Mouse (Mus musculus) liver, embryonic 16.5 days (tissue): ENCODE measurements around the gene Marf1. TPM values are rescaled to one million over a fixed set of nuclear protein-coding genes. Genes with fewer than 3 reads are reported as not detected.

Experiments
- ATAC-seq: fragments of 200-750 bp; cut with Nextera tagmentation; 2 replicates; pipeline ENCODE4 v1.8.0; 2017; ENCODE audit warnings: low read depth, mild to moderate bottlenecking, moderate number of reproducible peaks, moderate library complexity
- H3K27ac ChIP-seq: fragments of 300-500 bp; sonication (generic); 2 replicates; pipeline ENCODE4 v1.5.1; 2014; ENCODE audit warnings: mild to moderate bottlenecking, low read length
- H3K27me3 ChIP-seq: fragments of 300-500 bp; sonication (generic); 2 replicates; pipeline ENCODE4 v1.6.1; 2014; ENCODE audit warnings: low read depth, low read length, mixed read lengths; ENCODE audit not compliant: control insufficient read depth, insufficient read depth
- H3K36me3 ChIP-seq: fragments of 300-500 bp; sonication (generic); 2 replicates; pipeline ENCODE4 v1.6.1; 2014; ENCODE audit warnings: mild to moderate bottlenecking; ENCODE audit not compliant: control insufficient read depth, insufficient read depth
- H3K4me1 ChIP-seq: fragments of 300-500 bp; sonication (generic); 2 replicates; pipeline ENCODE4 v1.6.1; 2014; ENCODE audit warnings: low read depth, low read length, mixed read lengths; ENCODE audit not compliant: control insufficient read depth
- H3K4me2 ChIP-seq: fragments of 300-500 bp; sonication (generic); 2 replicates; pipeline ENCODE4 v1.6.1; 2014; ENCODE audit warnings: low read depth, low read length, mixed read lengths
- H3K4me3 ChIP-seq: fragments of 300-500 bp; sonication (generic); 2 replicates; pipeline ENCODE4 v1.5.1; 2014; ENCODE audit warnings: low read depth, mild to moderate bottlenecking, low read length
- H3K9ac ChIP-seq: fragments of 300-500 bp; sonication (generic); 2 replicates; pipeline ENCODE4 v1.6.1; 2014; ENCODE audit warnings: low read depth, low read length
- H3K9me3 ChIP-seq: fragments of 300-500 bp; sonication (generic); replicated peaks from 2 replicates; pipeline ENCODE4 v1.6.1; 2016; ENCODE audit warnings: low read length; ENCODE audit not compliant: control insufficient read depth
- WGBS: fragments of 180-500 bp; shearing (Covaris S2); extraction: QIAGEN DNeasy Blood & Tissue Kit; methylation state at CpG from one replicate; pipeline ENCODE4 v1.1.7; 2014; ENCODE audit not compliant: insufficient replicate concordance; 5-methylcytosine and 5-hydroxymethylcytosine counted together
- polyA plus RNA-seq: library from polyadenylated mRNA; unstranded; fragments of >200 nt; fragmentation: Nextera tagmentation; extraction: Ambion mirVana; gene quantifications from 2 replicates; pipeline ENCODE4 v1.2.1, GENCODE M21; 2015

Gene Marf1
- polyA plus RNA-seq, 1 experiment from 2014 or later: 6.9 TPM

DNA sequence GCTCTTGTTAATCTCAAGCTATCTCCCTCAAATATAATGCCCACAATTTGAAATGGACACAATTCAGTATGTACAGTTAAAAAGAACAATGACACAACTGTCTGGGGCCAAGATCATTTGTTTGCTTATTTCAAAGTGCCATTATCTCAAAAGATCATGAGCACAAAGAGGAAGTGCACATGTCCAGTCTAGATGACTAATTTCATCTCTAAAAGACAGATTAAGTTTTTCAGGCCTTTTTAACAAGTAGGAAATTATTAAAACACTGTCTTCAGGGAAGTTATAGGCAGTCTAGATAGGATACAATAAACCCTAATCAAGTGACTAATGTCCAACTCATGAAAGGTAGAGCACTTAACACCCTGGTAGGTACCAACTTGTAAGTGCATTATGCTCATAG, 34.2 kb downstream of the Marf1 start:
- Histone ChIP-seq H3K36me3 (peaks cover 32% of the 10 kb centered on the region), H3K9me3 (no peaks in the 10 kb centered on the region), H3K27me3 (no peaks in the 10 kb centered on the region), H3K4me2 (no peak overlapping the region), H3K4me1 (no peaks in the 10 kb centered on the region), H3K9ac (no peak overlapping the region), H3K4me3 (no peak overlapping the region), H3K27ac (no peak overlapping the region)
- no peak for ATAC-seq

DNA sequence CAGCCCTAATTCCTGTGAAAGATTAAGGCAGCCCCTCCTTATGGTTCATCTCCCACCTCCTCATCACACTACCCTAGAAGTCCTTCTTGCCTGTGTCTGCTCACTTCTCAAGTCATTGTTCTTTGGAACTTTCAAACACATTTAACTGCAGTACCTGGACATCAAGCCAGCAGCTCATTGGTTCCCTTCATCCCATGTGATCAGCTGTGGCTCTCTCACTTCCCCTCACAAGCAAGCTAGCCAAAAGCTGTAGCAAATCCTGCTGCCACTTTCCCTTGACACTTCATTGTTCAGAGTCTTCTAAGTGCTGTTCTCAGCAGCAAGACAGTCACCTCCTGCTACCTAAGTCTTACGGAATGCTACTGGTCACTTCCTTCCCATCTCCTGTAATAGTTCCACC, 37.9 kb downstream of the Marf1 start:
- no peak overlapping the region for H3K4me3 ChIP-seq
- ATAC-seq: no peak
- H3K36me3 ChIP-seq: peaks cover 32% of the 10 kb centered on the region
- no peaks in the 10 kb centered on the region for H3K9me3 ChIP-seq
- no peak overlapping the region for H3K4me2 ChIP-seq
- 91% methylated on average over 1 of the region's 1 CpGs for WGBS
- H3K4me1 ChIP-seq: no peaks in the 10 kb centered on the region
- no peak overlapping the region for H3K27ac ChIP-seq
- no peak overlapping the region for H3K9ac ChIP-seq
- H3K27me3 ChIP-seq: no peaks in the 10 kb centered on the region

DNA sequence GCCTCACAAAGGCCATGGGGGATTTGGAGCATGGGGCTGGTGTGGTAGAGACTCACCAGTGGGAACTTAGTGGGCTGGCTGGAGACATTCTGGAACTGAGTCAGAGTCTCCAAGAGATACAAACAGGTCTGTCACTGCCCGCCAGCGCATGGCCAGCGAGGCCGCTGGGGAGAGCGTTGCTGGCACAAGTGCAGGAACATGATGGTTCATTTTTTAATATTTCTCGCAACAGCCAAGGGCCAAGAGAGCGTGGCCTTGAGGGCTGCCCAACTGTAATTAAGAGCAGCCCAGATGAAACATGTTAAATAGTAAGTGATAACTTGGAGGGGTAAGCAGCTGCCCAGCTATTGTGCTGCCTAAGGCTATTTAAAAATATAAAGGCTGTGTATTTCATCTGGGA, 38.4 kb downstream of the Marf1 start:
- H3K4me2 ChIP-seq: no peak overlapping the region
- no peak overlapping the region for H3K4me3 ChIP-seq
- no peak overlapping the region for H3K27ac ChIP-seq
- H3K9me3 ChIP-seq: no peaks in the 10 kb centered on the region
- no peaks in the 10 kb centered on the region for H3K27me3 ChIP-seq
- no peaks in the 10 kb centered on the region for H3K4me1 ChIP-seq
- no peak overlapping the region for H3K9ac ChIP-seq
- WGBS: 85% methylated on average over 7 of the region's 7 CpGs
- H3K36me3 ChIP-seq: peaks cover 31% of the 10 kb centered on the region
- ATAC-seq: no peak

DNA sequence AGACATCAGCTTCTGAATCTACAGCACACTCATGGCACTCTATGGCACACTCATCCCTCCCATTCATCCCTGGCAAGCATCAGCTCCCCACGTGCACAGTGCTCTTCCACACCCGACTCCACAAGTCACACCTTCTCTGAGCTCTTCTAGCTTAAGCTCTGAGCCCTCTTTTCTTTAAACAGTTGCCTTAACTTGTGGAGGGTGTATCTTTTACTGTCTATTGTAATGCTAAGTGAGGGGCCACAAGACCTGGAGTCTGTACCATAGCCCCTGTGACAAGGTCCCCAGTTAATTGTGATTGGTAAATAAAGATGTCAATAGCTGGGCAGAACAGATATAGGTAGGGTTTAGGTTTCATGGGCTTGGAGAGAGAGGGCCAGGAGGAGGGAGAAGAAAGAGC, 39.2 kb downstream of the Marf1 start:
- no peak for ATAC-seq
- Histone ChIP-seq H3K4me2 (no peak overlapping the region), H3K36me3 (peaks cover 25% of the 10 kb centered on the region), H3K27me3 (no peaks in the 10 kb centered on the region), H3K9me3 (no peaks in the 10 kb centered on the region), H3K4me1 (no peaks in the 10 kb centered on the region), H3K9ac (no peak overlapping the region), H3K4me3 (no peak overlapping the region), H3K27ac (no peak overlapping the region)
- WGBS: 86% methylated on average over 2 of the region's 2 CpGs

DNA sequence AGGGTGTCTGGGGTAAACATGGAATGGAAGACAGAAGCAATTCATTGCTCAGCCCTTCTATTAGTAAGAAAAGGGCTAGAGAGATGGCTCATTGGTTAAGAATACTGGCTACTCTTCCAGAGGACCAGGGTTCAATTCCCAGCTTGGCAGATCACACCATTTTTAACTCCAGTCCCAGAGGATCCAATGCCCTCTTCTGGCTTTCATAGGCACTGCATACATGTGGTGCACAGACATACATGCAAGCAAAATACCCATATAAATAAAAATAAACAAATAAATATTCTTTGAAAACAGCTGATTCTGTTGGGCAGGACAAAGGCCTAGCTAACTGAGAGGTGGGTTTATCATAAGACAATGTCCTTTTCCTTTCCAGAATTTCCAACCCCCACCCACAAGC, 40.6 kb downstream of the Marf1 start:
- Histone ChIP-seq H3K4me2 (no peak overlapping the region), H3K27ac (no peak overlapping the region), H3K4me3 (no peak overlapping the region), H3K27me3 (no peaks in the 10 kb centered on the region), H3K9ac (no peak overlapping the region), H3K36me3 (peaks cover 20% of the 10 kb centered on the region), H3K4me1 (no peaks in the 10 kb centered on the region), H3K9me3 (no peaks in the 10 kb centered on the region)
- ATAC-seq: no peak

DNA sequence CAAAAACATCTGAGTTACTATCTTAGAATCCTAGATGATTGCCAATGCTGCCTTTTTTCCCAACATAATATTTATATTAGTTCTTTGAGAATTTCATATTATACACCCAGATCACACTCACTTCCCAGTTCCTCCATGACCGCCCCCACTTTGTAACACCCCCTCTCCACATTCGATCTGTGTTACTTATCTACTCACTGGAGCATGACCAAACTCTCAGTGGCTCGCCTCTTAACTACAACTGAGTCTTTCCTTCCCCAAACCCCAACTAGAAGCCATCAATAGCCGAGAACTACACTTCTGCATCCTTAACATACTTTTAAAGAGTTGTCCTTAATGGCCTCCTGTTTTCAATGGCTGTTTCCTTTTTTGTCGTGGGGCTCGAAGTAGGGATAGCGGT, 41.6 kb downstream of the Marf1 start:
- no peaks in the 10 kb centered on the region for H3K27me3 ChIP-seq
- no peak overlapping the region for H3K27ac ChIP-seq
- 90% methylated on average over 7 of the region's 7 CpGs for WGBS
- no peak overlapping the region for H3K9ac ChIP-seq
- H3K4me3 ChIP-seq: no peak overlapping the region
- H3K9me3 ChIP-seq: no peaks in the 10 kb centered on the region
- peaks cover 20% of the 10 kb centered on the region for H3K36me3 ChIP-seq
- H3K4me1 ChIP-seq: no peaks in the 10 kb centered on the region
- H3K4me2 ChIP-seq: no peak overlapping the region
- no peak for ATAC-seq

DNA sequence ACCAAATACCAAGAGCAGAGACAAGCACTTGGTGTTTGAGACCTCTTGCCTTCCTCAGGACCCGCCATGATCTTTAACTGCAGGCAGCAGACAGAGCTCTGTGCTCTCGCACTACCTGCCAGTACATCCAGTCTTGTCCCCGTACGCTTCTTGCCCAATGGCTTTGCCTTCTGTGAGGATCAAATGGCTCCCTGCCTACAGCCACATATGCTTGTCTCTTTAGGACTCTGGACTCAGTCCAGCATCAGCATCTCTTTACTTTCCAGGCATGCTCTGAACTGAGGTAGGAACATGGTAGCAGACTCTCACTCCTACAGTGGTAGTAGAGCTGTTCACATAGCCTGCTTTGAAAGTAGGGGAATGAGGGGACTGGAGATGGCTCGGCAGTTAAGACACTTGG, 42.2 kb downstream of the Marf1 start:
- no peak overlapping the region for H3K4me3 ChIP-seq
- H3K4me2 ChIP-seq: no peak overlapping the region
- H3K27ac ChIP-seq: no peak overlapping the region
- H3K36me3 ChIP-seq: peaks cover 20% of the 10 kb centered on the region
- H3K9ac ChIP-seq: no peak overlapping the region
- no peaks in the 10 kb centered on the region for H3K27me3 ChIP-seq
- H3K9me3 ChIP-seq: no peaks in the 10 kb centered on the region
- no peak for ATAC-seq
- H3K4me1 ChIP-seq: no peaks in the 10 kb centered on the region
- WGBS: 80% methylated on average over 5 of the region's 5 CpGs

DNA sequence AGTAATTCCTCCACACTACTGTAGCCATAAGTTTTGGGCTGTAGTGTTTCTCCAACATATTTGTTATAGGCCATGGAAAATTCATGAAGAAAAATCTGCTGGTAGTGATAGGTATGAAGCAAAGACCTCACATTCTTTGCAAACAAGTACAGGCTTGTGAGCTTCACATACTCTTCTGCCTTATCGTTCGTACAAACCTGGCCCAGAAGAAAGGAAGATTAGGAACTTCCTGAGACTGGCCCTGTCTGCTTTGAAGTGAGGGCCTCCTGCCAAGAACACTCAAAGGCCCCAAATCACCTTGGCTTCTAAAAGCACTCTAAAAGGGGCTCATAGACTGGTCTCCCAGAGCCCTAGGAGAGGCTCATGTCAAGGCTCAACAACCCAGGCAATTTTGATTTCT, 45.9 kb downstream of the Marf1 start:
- peaks cover 18% of the 10 kb centered on the region for H3K36me3 ChIP-seq
- WGBS: 71% methylated on average over 2 of the region's 2 CpGs
- H3K4me2 ChIP-seq: no peak overlapping the region
- H3K4me1 ChIP-seq: no peaks in the 10 kb centered on the region
- no peak overlapping the region for H3K4me3 ChIP-seq
- no peak for ATAC-seq
- H3K27me3 ChIP-seq: no peaks in the 10 kb centered on the region
- no peaks in the 10 kb centered on the region for H3K9me3 ChIP-seq
- no peak overlapping the region for H3K27ac ChIP-seq
- H3K9ac ChIP-seq: no peak overlapping the region

DNA sequence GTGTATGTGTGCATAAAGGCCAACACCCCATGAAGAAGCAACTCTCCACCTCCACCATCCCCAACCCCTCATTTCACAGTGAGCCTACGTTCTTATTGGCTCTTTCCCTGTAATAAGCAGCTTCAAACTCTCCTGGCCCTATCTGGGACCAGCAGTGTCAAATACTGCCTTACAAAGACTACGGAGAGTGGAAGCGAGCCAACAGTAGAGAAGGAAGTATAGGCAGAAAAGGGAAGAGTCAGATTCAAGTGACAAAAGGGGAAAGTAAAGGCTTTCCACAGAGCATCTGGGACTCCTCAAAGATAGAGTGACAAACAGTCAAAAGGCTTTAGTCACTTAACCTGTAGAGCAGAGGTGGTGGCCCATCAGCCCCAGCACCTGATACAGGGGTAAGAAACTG, 50.4 kb downstream of the Marf1 start:
- WGBS: 86% methylated on average over 3 of the region's 3 CpGs
- H3K4me1 ChIP-seq: no peaks in the 10 kb centered on the region
- peaks cover 10% of the 10 kb centered on the region for H3K36me3 ChIP-seq
- H3K27ac ChIP-seq: no peak overlapping the region
- H3K27me3 ChIP-seq: no peaks in the 10 kb centered on the region
- ATAC-seq: no peak
- no peak overlapping the region for H3K9ac ChIP-seq
- no peak overlapping the region for H3K4me2 ChIP-seq
- H3K9me3 ChIP-seq: no peaks in the 10 kb centered on the region
- H3K4me3 ChIP-seq: no peak overlapping the region

DNA sequence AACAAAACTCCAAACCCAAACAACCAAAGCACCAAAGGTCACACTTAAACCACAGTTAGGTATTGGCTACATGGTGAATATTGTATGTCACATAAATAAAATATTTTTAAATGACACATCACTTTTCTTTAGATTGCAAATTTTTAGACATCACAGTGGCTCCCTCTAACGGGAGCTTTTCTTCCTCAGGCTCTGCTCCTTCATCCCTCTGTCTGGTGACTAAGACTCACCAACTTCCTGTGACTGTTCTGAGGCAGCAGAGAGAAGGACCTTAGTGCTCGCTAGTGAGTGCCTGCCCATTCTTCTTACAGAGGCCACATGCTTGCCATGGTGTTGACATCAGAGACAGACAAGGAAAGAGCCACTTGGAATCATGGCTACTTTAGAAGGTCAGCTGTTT, 51.0 kb downstream of the Marf1 start:
- H3K27ac ChIP-seq: no peak overlapping the region
- H3K4me2 ChIP-seq: no peak overlapping the region
- 37% methylated on average over 2 of the region's 2 CpGs for WGBS
- no peaks in the 10 kb centered on the region for H3K4me1 ChIP-seq
- ATAC-seq: no peak
- no peaks in the 10 kb centered on the region for H3K27me3 ChIP-seq
- no peak overlapping the region for H3K9ac ChIP-seq
- peaks cover 10% of the 10 kb centered on the region for H3K36me3 ChIP-seq
- H3K4me3 ChIP-seq: no peak overlapping the region
- no peaks in the 10 kb centered on the region for H3K9me3 ChIP-seq
